Mouse (Mus musculus) hindbrain, embryonic 13.5 days (tissue): ENCODE data around the gene Apoa4. TPM values are rescaled to one million over a fixed set of nuclear protein-coding genes. Genes with fewer than 3 reads are reported as not detected.

Source experiments
- polyA plus RNA-seq: library from polyadenylated mRNA; unstranded; fragments of >200 nt; fragmentation: Nextera tagmentation; extraction: Ambion mirVana; gene quantifications from 2 replicates; pipeline ENCODE4 v1.2.1, GENCODE M21; 2015

Gene Apoa4
- polyA plus RNA-seq, 1 experiment from 2014 or later, result not detected

Other genes with a start within 250 kb of the Apoa4 start
- gene Pafah1b2, start 228.0 kb upstream of the Apoa4 start, polyA plus RNA-seq, result 301 and 314 TPM in 2 replicates
- 5.5 and 5.6 TPM in 2 replicates for gene Sik3, start 227.9 kb upstream of the Apoa4 start, polyA plus RNA-seq
- 3.3 and 3.7 TPM in 2 replicates for gene Apoa1, start 12.1 kb upstream of the Apoa4 start, polyA plus RNA-seq
- not detected in 2 replicates for gene Apoc3, start 5.1 kb upstream of the Apoa4 start, polyA plus RNA-seq
- gene Apoa5, start 27.9 kb downstream of the Apoa4 start, polyA plus RNA-seq, result not detected in 2 replicates
- 60.2 and 61.1 TPM in 2 replicates for gene Zpr1, start 32.4 kb downstream of the Apoa4 start, polyA plus RNA-seq
- 17.5 and 18.3 TPM in 2 replicates for gene Bud13, start 42.3 kb downstream of the Apoa4 start, polyA plus RNA-seq
- gene 4931429L15Rik, start 79.3 kb downstream of the Apoa4 start, polyA plus RNA-seq, result not detected in 2 replicates